Mouse (Mus musculus) E14TG2a.4 (cell line): ENCODE results near the gene Fmnl2.

Experiments used
- CTCF ChIP-seq: conservative IDR thresholded peaks from 2 replicates; pipeline ENCODE4 v1.5.1; 2014; ENCODE audit warnings: low read length
- NANOG ChIP-seq: IDR thresholded peaks from 2 replicates; pipeline ENCODE4 v1.6.1; 2014; ENCODE audit warnings: borderline replicate concordance, low read length, mixed read lengths
- POU5F1 ChIP-seq: IDR thresholded peaks from 2 replicates; pipeline ENCODE4 v1.6.1; 2014; ENCODE audit warnings: low read length, borderline replicate concordance

- TF ChIP-seq CTCF (no peak), POU5F1 (no peak), NANOG (no peak)
Measured at GRCm38 (mm10) chr2:53038737-53039136, 181.1 kb downstream of the Fmnl2 start.
